Comparison of ENCODE assay signal across 8 mouse cellular contexts in genomic region chr1:189687654-189688387, GRCm38 (mm10). TPM values are rescaled to one million over a fixed set of nuclear protein-coding genes. Genes with fewer than 3 reads are reported as not detected.
DNase-seq lines count a peak whose midpoint lies in the region; ATAC-seq lines count a peak whose summit lies in the region.

Cenpf (minus strand) TSS chr1:189688086.

- no peaks in the 10 kb centered on the region for H3K9me3 ChIP-seq in heart, embryonic 10.5 days
- H3K9me3 ChIP-seq in kidney, embryonic 15.5 days (replicated peaks) = no peaks in the 10 kb centered on the region

- peaks cover 31% of the 10 kb centered on the region for H3K36me3 ChIP-seq in heart, embryonic 10.5 days
- H3K36me3 ChIP-seq in kidney, embryonic 15.5 days = peaks cover 25% of the 10 kb centered on the region

- H3K4me1 ChIP-seq in heart, embryonic 10.5 days = peaks cover 37% of the 10 kb centered on the region
- peaks cover 31% of the 10 kb centered on the region for H3K4me1 ChIP-seq in kidney, embryonic 15.5 days

- H3K27ac ChIP-seq in heart, embryonic 10.5 days = peak within 1 kb of the TSS; percentile 91
- H3K27ac ChIP-seq in kidney, embryonic 15.5 days = peak within 1 kb of the TSS; percentile 66

- ATAC-seq in erythroblast, adult 5-6 weeks (replicated peaks; ENCODE audit: low FRiP score, poor library complexity, severe bottlenecking) = peak; percentile 98
- ATAC-seq in kidney, embryonic 15.5 days (replicated peaks; ENCODE audit: low FRiP score) = peak; percentile 100
- ATAC-seq in monocyte, adult 5-6 weeks (replicated peaks; ENCODE audit: insufficient number of reproducible peaks, low FRiP score, low TSS enrichment, poor library complexity, severe bottlenecking) = peak; percentile 100

- peak within 1 kb of the TSS; percentile 82 for H3K9ac ChIP-seq in kidney, embryonic 15.5 days

- WGBS in heart, embryonic 10.5 days = under 1% methylated on average over 55 of the region's 55 CpGs
- WGBS in kidney, embryonic 15.5 days = 1% methylated on average over 53 of the region's 55 CpGs

- no peaks in the 10 kb centered on the region for H3K27me3 ChIP-seq in heart, embryonic 10.5 days (ENCODE audit: insufficient read depth, poor library complexity, severe bottlenecking)
- H3K27me3 ChIP-seq in kidney, embryonic 15.5 days = no peaks in the 10 kb centered on the region

- peak within 1 kb of the TSS; percentile 85 for H3K4me2 ChIP-seq in kidney, embryonic 15.5 days

- DNase-seq in B cell, adult 2 months = peak; percentile 97 to 98
- DNase-seq in brain, adult 2 months (ENCODE audit: low read depth, low spot score) = peak; percentile 98
- DNase-seq in heart, embryonic 10.5 days (ENCODE audit: low spot score) = peak; percentile 100
- peak; percentile 99 for DNase-seq in liver
- peak; percentile 98 for DNase-seq in spleen, postnatal 4 days (ENCODE audit: low spot score in 2 of 2)

- peak within 1 kb of the TSS; percentile 93 for H3K4me3 ChIP-seq in heart, embryonic 10.5 days
- peak within 1 kb of the TSS; percentile 77 for H3K4me3 ChIP-seq in kidney, embryonic 15.5 days (replicated peaks)

RNA-seq across cellular contexts. Expression of gene Cenpf, which starts in this region (rescaled TPM):
- 55.6 and 67.6 TPM in 2 replicates for total RNA-seq in erythroblast, adult 5-6 weeks (2015; ENCODE audit: low replicate concordance)
- total RNA-seq in erythroblast, adult 5-6 weeks (2017; ENCODE audit: low replicate concordance) = 108 and 119 TPM in 2 replicates
- polyA plus RNA-seq in heart, embryonic 10.5 days (2016; fragmentation: Nextera tagmentation; extraction: Ambion mirVana) = 62.7 and 71.3 TPM in 2 replicates
- 80.6 and 92.5 TPM in 2 replicates for polyA plus RNA-seq in kidney, embryonic 15.5 days (2015; fragmentation: Nextera tagmentation; extraction: Ambion mirVana)
- 0.32 to 6.9 TPM (median 1.3 TPM) in 3 replicates for total RNA-seq in monocyte, adult 5-6 weeks (2017)

Comparison
In these comparisons a context has a peak if more than half of its experiments do, and no peak if none do; other contexts are left out.
1. Peak in every context shown above with its lines: DNase-seq, ATAC-seq, H3K4me3 ChIP-seq and H3K27ac ChIP-seq.